Mouse (Mus musculus): Measurements from ENCODE around the gene Cry2.

Gene Cry2

GRCm38 (mm10) chr2:92386821-92387570 is 46.8 kb downstream of the Cry2 start:
- DNase-seq, result no peak

GRCm38 (mm10) chr2:92385113-92386051 is 48.5 kb downstream of the Cry2 start:
- peak in 1 of 2 experiments; percentile 42 for DNase-seq

GRCm38 (mm10) chr2:92384101-92384500 is 49.7 kb downstream of the Cry2 start:
- DNase-seq, result no peak

- DNase-seq, result no peak
Observed at GRCm38 (mm10) chr2:92382759-92383158, 51.1 kb downstream of the Cry2 start.

- peak; percentile 49 to 58 for DNase-seq
Observed at GRCm38 (mm10) chr2:92381901-92382588, 51.8 kb downstream of the Cry2 start, which contains the start of gene 1700029I15Rik. TSS of gene 1700029I15Rik (plus strand) at chr2:92382538.

- no peak for DNase-seq
Observed at GRCm38 (mm10) chr2:92381161-92381560, 52.7 kb downstream of the Cry2 start.

GRCm38 (mm10) chr2:92380495-92381050 is 53.3 kb downstream of the Cry2 start:
- no peak for DNase-seq

- DNase-seq, result no peak
Observed at GRCm38 (mm10) chr2:92379783-92380494, 53.9 kb downstream of the Cry2 start.

GRCm38 (mm10) chr2:92377320-92377719 is 56.5 kb downstream of the Cry2 start:
- DNase-seq, result no peak

- DNase-seq, result no peak
Observed at GRCm38 (mm10) chr2:92376300-92376699, 57.5 kb downstream of the Cry2 start.

- DNase-seq, result no peak
Observed at GRCm38 (mm10) chr2:92375788-92376187, 58.1 kb downstream of the Cry2 start.

GRCm38 (mm10) chr2:92375099-92375623 is 58.7 kb downstream of the Cry2 start:
- peak; percentile 90 to 92 for DNase-seq

- peak in 1 of 2 experiments; percentile 52 for DNase-seq
Observed at GRCm38 (mm10) chr2:92374514-92374913, 59.3 kb downstream of the Cry2 start, which contains the start of the genes Pex16 and Large2. TSS of gene Pex16 (plus strand) at chr2:92374676. TSS of gene Large2 (minus strand) at chr2:92374869.

GRCm38 (mm10) chr2:92373437-92373813 is 60.4 kb downstream of the Cry2 start:
- no peak for DNase-seq

- peak in 1 of 2 experiments; percentile 50 for DNase-seq
Observed at GRCm38 (mm10) chr2:92372767-92373436, 60.9 kb downstream of the Cry2 start.

- DNase-seq, result no peak
Observed at GRCm38 (mm10) chr2:92371971-92372690, 61.7 kb downstream of the Cry2 start.

GRCm38 (mm10) chr2:92370821-92371805 is 62.7 kb downstream of the Cry2 start:
- peak in 1 of 2 experiments; percentile 33 for DNase-seq

- DNase-seq, result peak in 1 of 2 experiments; percentile 21
Observed at GRCm38 (mm10) chr2:92370375-92370774, 63.5 kb downstream of the Cry2 start.

All from cerebellum, postnatal 36 days (tissue).